Mouse (Mus musculus): Measurements from ENCODE around the gene Gm26558. TPM values are rescaled to one million over a fixed set of nuclear protein-coding genes. Genes with fewer than 3 reads are reported as not detected.

Gm26558 gene
- total and polyA plus RNA-seq, 3 experiments: 0.24 to 0.81 TPM; not detected in 1

- no peak overlapping the region for H3K9ac ChIP-seq (ENCODE audit: control insufficient read depth, low read depth, low read length, poor library complexity, severe bottlenecking)
- peaks cover 3 to 6% of the 10 kb centered on the region in 2 experiments for H3K36me3 ChIP-seq (ENCODE audit: control insufficient read depth in 1 of 2, insufficient read depth in 2 of 2, low read length in 2 of 2)
- no peak overlapping the region for H3K27ac ChIP-seq (ENCODE audit: control insufficient read depth, low read depth, low read length)
- H3K4me3 ChIP-seq (ENCODE audit: control insufficient read depth in 1 of 2, insufficient read depth in 1 of 2, low read depth in 2 of 2, low read length in 2 of 2): no peak overlapping the region
- H3K4me1 ChIP-seq (ENCODE audit: control insufficient read depth in 1 of 2, insufficient read depth in 2 of 2, low read length in 2 of 2): no peaks in the 10 kb centered on the region
- no peaks in the 10 kb centered on the region for H3K9me3 ChIP-seq (replicated peaks; ENCODE audit: insufficient read depth, low read length)
- peaks cover 44% of the 10 kb centered on the region for H3K79me2 ChIP-seq (ENCODE audit: control insufficient read depth, insufficient read depth, low read length, poor library complexity)
- DNase-seq (ENCODE audit: low read depth, low spot score): no peak
- no peak for TF ChIP-seq POLR2A (IDR thresholded peaks at IDR 0.05; ENCODE audit: control insufficient read depth in 1 of 2, insufficient read depth in 1 of 2, low read depth in 1 of 2, low read length in 2 of 2, poor library complexity in 1 of 2)
- no peaks in the 10 kb centered on the region for H3K27me3 ChIP-seq (ENCODE audit: control insufficient read depth in 1 of 2, insufficient read depth in 2 of 2, low read length in 2 of 2)
Observed at GRCm38 (mm10) chr2:70672476-70672875, 10.6 kb upstream of the Gm26558 start.

DNA sequence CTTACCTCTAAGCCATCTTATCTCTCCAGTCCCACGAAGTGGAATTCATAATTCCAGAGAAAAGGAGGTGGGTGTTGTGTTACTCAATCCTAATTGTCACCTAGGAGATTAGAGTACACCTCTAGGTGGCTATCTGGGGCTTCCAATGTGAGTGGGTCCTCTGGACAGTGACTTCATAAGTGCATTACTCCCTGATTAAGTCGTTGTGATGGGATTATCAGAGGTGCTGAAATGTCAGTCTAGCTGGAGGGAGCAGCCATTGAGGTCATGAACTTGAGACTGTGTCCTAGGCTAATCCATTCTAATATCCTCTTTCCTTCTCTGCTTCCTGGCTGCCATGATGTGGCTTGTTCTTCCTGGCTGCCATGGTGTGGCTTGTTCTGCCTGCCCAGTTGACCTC lies 8.0 kb upstream of the Gm26558 start:
- no peaks in the 10 kb centered on the region for H3K27me3 ChIP-seq (ENCODE audit: control insufficient read depth in 1 of 2, insufficient read depth in 2 of 2, low read length in 2 of 2)
- no peak overlapping the region for H3K9ac ChIP-seq (ENCODE audit: control insufficient read depth, low read depth, low read length, poor library complexity, severe bottlenecking)
- H3K27ac ChIP-seq (ENCODE audit: control insufficient read depth, low read depth, low read length): no peak overlapping the region
- H3K79me2 ChIP-seq (ENCODE audit: control insufficient read depth, insufficient read depth, low read length, poor library complexity): peaks cover 61% of the 10 kb centered on the region
- DNase-seq (ENCODE audit: low read depth, low spot score): no peak
- peaks cover 7 to 8% of the 10 kb centered on the region in 2 experiments for H3K36me3 ChIP-seq (ENCODE audit: control insufficient read depth in 1 of 2, insufficient read depth in 2 of 2, low read length in 2 of 2)
- no peaks in the 10 kb centered on the region for H3K4me1 ChIP-seq (ENCODE audit: control insufficient read depth in 1 of 2, insufficient read depth in 2 of 2, low read length in 2 of 2)
- TF ChIP-seq POLR2AphosphoS2 (IDR thresholded peaks at IDR 0.05; ENCODE audit: low read length) (no peak), ZMIZ1 (IDR thresholded peaks at IDR 0.05; ENCODE audit: low read depth, low read length) (no peak)
- no peaks in the 10 kb centered on the region for H3K9me3 ChIP-seq (replicated peaks; ENCODE audit: insufficient read depth, low read length)
- no peak overlapping the region for H3K4me3 ChIP-seq (ENCODE audit: control insufficient read depth in 1 of 2, insufficient read depth in 1 of 2, low read depth in 2 of 2, low read length in 2 of 2)

- no peak for DNase-seq (ENCODE audit: low read depth, low spot score)
- peaks cover 61% of the 10 kb centered on the region for H3K79me2 ChIP-seq (ENCODE audit: control insufficient read depth, insufficient read depth, low read length, poor library complexity)
- no peak overlapping the region for H3K4me3 ChIP-seq (ENCODE audit: control insufficient read depth in 1 of 2, insufficient read depth in 1 of 2, low read depth in 2 of 2, low read length in 2 of 2)
- H3K27me3 ChIP-seq (ENCODE audit: control insufficient read depth in 1 of 2, insufficient read depth in 2 of 2, low read length in 2 of 2): no peaks in the 10 kb centered on the region
- TF ChIP-seq SMC3 (IDR thresholded peaks at IDR 0.05; ENCODE audit: low read depth, low read length) (no peak), NELFE (IDR thresholded peaks at IDR 0.05; ENCODE audit: low read depth, low read length) (no peak), JUND (IDR thresholded peaks at IDR 0.05; ENCODE audit: low read depth, low read length) (no peak), ZMIZ1 (IDR thresholded peaks at IDR 0.05; ENCODE audit: low read depth, low read length) (no peak), TAL1 (IDR thresholded peaks at IDR 0.05; ENCODE audit: low read length) (no peak)
- H3K27ac ChIP-seq (ENCODE audit: control insufficient read depth, low read depth, low read length): no peak overlapping the region
- H3K9me3 ChIP-seq (replicated peaks; ENCODE audit: insufficient read depth, low read length): no peaks in the 10 kb centered on the region
- H3K4me1 ChIP-seq (ENCODE audit: control insufficient read depth in 1 of 2, insufficient read depth in 2 of 2, low read length in 2 of 2): no peaks in the 10 kb centered on the region
- no peak overlapping the region for H3K9ac ChIP-seq (ENCODE audit: control insufficient read depth, low read depth, low read length, poor library complexity, severe bottlenecking)
- H3K36me3 ChIP-seq (ENCODE audit: control insufficient read depth in 1 of 2, insufficient read depth in 2 of 2, low read length in 2 of 2): peaks cover 8 to 9% of the 10 kb centered on the region in 2 experiments
Observed at GRCm38 (mm10) chr2:70669241-70669640, 7.3 kb upstream of the Gm26558 start.

DNA sequence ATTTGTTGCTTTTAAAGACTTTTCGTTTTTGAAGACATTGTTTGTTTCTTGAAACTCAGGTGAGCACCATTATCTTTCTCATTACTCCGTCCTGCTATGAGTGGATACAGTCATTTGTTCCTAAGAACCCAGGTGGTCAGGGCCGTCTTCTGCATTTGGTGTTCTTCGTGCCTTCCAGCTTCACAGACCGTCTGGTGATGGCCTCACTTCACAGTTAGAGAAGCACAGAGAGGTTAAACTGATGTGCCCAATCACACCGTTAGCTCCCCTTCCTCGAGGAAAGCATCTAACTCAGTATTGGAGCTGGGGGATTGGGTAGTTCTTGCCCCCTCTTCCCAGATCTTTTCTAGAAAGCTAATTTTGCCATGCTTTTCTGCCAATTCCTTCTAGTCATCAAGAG lies 5.1 kb upstream of the Gm26558 start:
- peaks cover 8 to 27% of the 10 kb centered on the region in 2 experiments; a peak in 3 of 4 replicates for H3K36me3 ChIP-seq (ENCODE audit: control insufficient read depth in 1 of 2, insufficient read depth in 2 of 2, low read length in 2 of 2)
- H3K27me3 ChIP-seq (ENCODE audit: control insufficient read depth in 1 of 2, insufficient read depth in 2 of 2, low read length in 2 of 2): no peaks in the 10 kb centered on the region
- H3K27ac ChIP-seq (ENCODE audit: control insufficient read depth, low read depth, low read length): no peak overlapping the region
- TF ChIP-seq POLR2AphosphoS2 (IDR thresholded peaks at IDR 0.05; ENCODE audit: low read length) (no peak), EP300 (IDR thresholded peaks at IDR 0.05; ENCODE audit: low read depth in 1 of 2, low read length in 2 of 2) (no peak), CHD1 (IDR thresholded peaks at IDR 0.05; ENCODE audit: low read depth, low read length) (no peak), ZC3H11A (IDR thresholded peaks at IDR 0.05; ENCODE audit: low read depth, low read length) (no peak), POLR2A (IDR thresholded peaks at IDR 0.05; ENCODE audit: control insufficient read depth in 1 of 2, insufficient read depth in 1 of 2, low read depth in 1 of 2, low read length in 2 of 2, poor library complexity in 1 of 2) (no peak), SIN3A (IDR thresholded peaks at IDR 0.05; ENCODE audit: low read length) (no peak), TAL1 (IDR thresholded peaks at IDR 0.05; ENCODE audit: low read length) (no peak)
- peaks cover 73% of the 10 kb centered on the region for H3K79me2 ChIP-seq (ENCODE audit: control insufficient read depth, insufficient read depth, low read length, poor library complexity)
- H3K4me1 ChIP-seq (ENCODE audit: control insufficient read depth in 1 of 2, insufficient read depth in 2 of 2, low read length in 2 of 2): peaks cover 7 to 11% of the 10 kb centered on the region in 2 experiments
- no peak for DNase-seq (ENCODE audit: low read depth, low spot score)
- no peaks in the 10 kb centered on the region for H3K9me3 ChIP-seq (replicated peaks; ENCODE audit: insufficient read depth, low read length)
- no peak overlapping the region for H3K4me3 ChIP-seq (ENCODE audit: control insufficient read depth in 1 of 2, insufficient read depth in 1 of 2, low read depth in 2 of 2, low read length in 2 of 2)
- H3K9ac ChIP-seq (ENCODE audit: control insufficient read depth, low read depth, low read length, poor library complexity, severe bottlenecking): no peak overlapping the region
